Mouse (Mus musculus) layer of hippocampus, adult 2 months (tissue): ENCODE results near the gene Sdcbp2. TPM values are rescaled to one million over a fixed set of nuclear protein-coding genes. Genes with fewer than 3 reads are reported as not detected.

Experiments
- DNase-seq, 2 experiments: peaks; one replicate each; pipeline ENCODE4 v3.0.0; 2022; ENCODE audit warnings: low spot score in 2 of 2
- H3K27ac ChIP-seq: fragments of 200-600 bp; 2 replicates; pipeline ENCODE4 v1.8.1; 2022
- H3K4me3 ChIP-seq: fragments of 200-600 bp; 2 replicates; pipeline ENCODE4 v1.8.1; 2022; ENCODE audit warnings: mild to moderate bottlenecking
- CTCF ChIP-seq: fragments of 200-600 bp; conservative IDR thresholded peaks from 2 replicates; pipeline ENCODE4 v1.8.1; 2022; ENCODE audit warnings: antibody characterized with exemption, mild to moderate bottlenecking, moderate library complexity
- total RNA-seq, 2 experiments: library from RNA; stranded (reverse); gene quantifications; 2 replicates each; pipeline ENCODE4 v1.2.3; 2021

Gene Sdcbp2
- total RNA-seq, 2 experiments from 2014 or later = 1.4 to 2.1 TPM

GRCm38 (mm10) chr2:151616551-151617329, 44.3 kb downstream of the Sdcbp2 start:
- TF ChIP-seq CTCF = no peak
- peak in 1 of 2 experiments; percentile 68 for DNase-seq
- peak overlapping the region; percentile 95 for H3K27ac ChIP-seq
- H3K4me3 ChIP-seq = no peak overlapping the region

- Histone ChIP-seq H3K27ac (peak overlapping the region; percentile 39; the same call in 1 of the 2 replicates), H3K4me3 (no peak overlapping the region)
- DNase-seq = peak in 1 of 2 experiments; percentile 0
- TF ChIP-seq CTCF = no peak
Observed at GRCm38 (mm10) chr2:151623776-151624175, 51.4 kb downstream of the Sdcbp2 start.

- no peak for DNase-seq
- no peak overlapping the region for H3K4me3 ChIP-seq
- peak overlapping the region; percentile 14; the same call in 1 of the 2 replicates for H3K27ac ChIP-seq
- TF ChIP-seq CTCF = no peak
Observed at GRCm38 (mm10) chr2:151626296-151626695, 53.9 kb downstream of the Sdcbp2 start.

- peak in 1 of 2 experiments; percentile 0 for DNase-seq
- Histone ChIP-seq H3K27ac (peak overlapping the region; percentile 100), H3K4me3 (peak overlapping the region; percentile 98)
- TF ChIP-seq CTCF = no peak
Observed at GRCm38 (mm10) chr2:151628011-151628410, 55.6 kb downstream of the Sdcbp2 start.

- H3K27ac ChIP-seq = peak overlapping the region; percentile 100
- H3K4me3 ChIP-seq = peak overlapping the region; percentile 98
- no peak for TF ChIP-seq CTCF
- peak in 1 of 2 experiments; percentile 39 for DNase-seq
Observed at GRCm38 (mm10) chr2:151629310-151629709, 56.9 kb downstream of the Sdcbp2 start.

GRCm38 (mm10) chr2:151631406-151632158, 59.2 kb downstream of the Sdcbp2 start:
- Histone ChIP-seq H3K27ac (peak overlapping the region; percentile 100), H3K4me3 (peak overlapping the region; percentile 98)
- DNase-seq = no peak
- TF ChIP-seq CTCF = no peak

GRCm38 (mm10) chr2:151632159-151632814, 59.9 kb downstream of the Sdcbp2 start, which contains the start of gene Snph:
Gene Snph (minus strand): TSS chr2:151632593.
- peak; percentile 77 for TF ChIP-seq CTCF
- DNase-seq = peak; percentile 74 to 84
- Histone ChIP-seq H3K27ac (peak within 1 kb of the TSS; percentile 100), H3K4me3 (peak within 1 kb of the TSS; percentile 98)

- no peak for DNase-seq
- no peak for TF ChIP-seq CTCF
- Histone ChIP-seq H3K4me3 (peak overlapping the region; percentile 98), H3K27ac (peak overlapping the region; percentile 100)
Observed at GRCm38 (mm10) chr2:151632982-151633381, 60.6 kb downstream of the Sdcbp2 start.

- no peak for DNase-seq
- H3K27ac ChIP-seq = peak overlapping the region; percentile 83
- no peak for TF ChIP-seq CTCF
- no peak overlapping the region for H3K4me3 ChIP-seq
Observed at GRCm38 (mm10) chr2:151634903-151635302, 62.5 kb downstream of the Sdcbp2 start.

GRCm38 (mm10) chr2:151635362-151636014, 63.1 kb downstream of the Sdcbp2 start:
- TF ChIP-seq CTCF = no peak
- DNase-seq = no peak
- Histone ChIP-seq H3K27ac (peak overlapping the region; percentile 83), H3K4me3 (no peak overlapping the region)

- H3K4me3 ChIP-seq = no peak overlapping the region
- DNase-seq = no peak
- TF ChIP-seq CTCF = no peak
- peak overlapping the region; percentile 83 for H3K27ac ChIP-seq
Observed at GRCm38 (mm10) chr2:151636015-151636402, 63.6 kb downstream of the Sdcbp2 start.

Other genes starting within 250 kb of the Sdcbp2 start
- not detected for gene 4921509C19Rik, start 96.5 kb upstream of the Sdcbp2 start, total RNA-seq
- 100 to 1,000 TPM; 143 to 148 TPM for gene Nsfl1c, start 78.4 kb upstream of the Sdcbp2 start, total RNA-seq
- gene Fkbp1a, start 30.1 kb upstream of the Sdcbp2 start, total RNA-seq = 100 to 1,000 TPM; 892 to 923 TPM
- 100 to 1,000 TPM; 401 to 415 TPM for gene Snph, start 60.0 kb downstream of the Sdcbp2 start, total RNA-seq
- 1 to 10 TPM; 1.2 to 1.4 TPM for gene Rad21l, start 95.9 kb downstream of the Sdcbp2 start, total RNA-seq
- gene Tmem74b, start 129.4 kb downstream of the Sdcbp2 start, total RNA-seq = 1 to 10 TPM; 4.5 to 5.3 TPM
- 10 to 100 TPM; 34.6 to 36.9 TPM for gene Psmf1, start 171.6 kb downstream of the Sdcbp2 start, total RNA-seq